Mouse (Mus musculus): ENCODE data around the gene Clec10a.

DNA sequence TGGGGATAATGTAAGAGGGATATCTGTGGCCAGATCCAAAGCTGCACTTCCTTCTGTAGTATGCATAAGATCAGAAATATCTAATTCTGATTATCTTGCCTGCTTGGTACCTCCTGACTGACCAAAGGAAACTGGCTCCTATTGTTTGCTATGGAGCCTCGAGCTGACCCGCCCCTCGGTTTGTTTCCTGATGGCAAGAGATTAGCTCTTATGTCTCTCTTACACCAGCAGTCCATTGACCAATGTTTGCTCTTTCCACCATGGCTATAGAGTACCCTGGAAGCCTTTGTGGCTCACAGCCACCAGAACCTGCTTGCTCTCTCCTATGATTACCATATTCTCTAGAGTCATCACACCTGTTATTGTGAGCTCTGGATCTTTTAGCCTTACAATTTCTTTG, 6.3 kb downstream of the Clec10a start:
- TF ChIP-seq CTCF (IDR thresholded peaks at IDR 0.05; ENCODE audit: insufficient read depth, low read depth, low read length) (no peak), POLR2A (IDR thresholded peaks at IDR 0.05; ENCODE audit: insufficient read depth, low read depth, low read length) (no peak)
